Mouse (Mus musculus) cerebellum, adult 2 months (tissue): ENCODE data around the gene Slc44a5.

ENCODE experiments used
- CTCF ChIP-seq: fragments of 200-500 bp; IDR thresholded peaks from 2 replicates; pipeline ENCODE4 v1.5.1; 2011; ENCODE audit warnings: low read depth, mild to moderate bottlenecking, control low read depth, low read length, moderate library complexity, borderline replicate concordance; ENCODE audit not compliant: insufficient read depth
- POLR2A ChIP-seq: fragments of 200-500 bp; IDR thresholded peaks from 2 replicates; pipeline ENCODE4 v1.6.1; 2011; ENCODE audit warnings: low read length, control low read depth, borderline replicate concordance; ENCODE audit not compliant: insufficient read depth

DNA sequence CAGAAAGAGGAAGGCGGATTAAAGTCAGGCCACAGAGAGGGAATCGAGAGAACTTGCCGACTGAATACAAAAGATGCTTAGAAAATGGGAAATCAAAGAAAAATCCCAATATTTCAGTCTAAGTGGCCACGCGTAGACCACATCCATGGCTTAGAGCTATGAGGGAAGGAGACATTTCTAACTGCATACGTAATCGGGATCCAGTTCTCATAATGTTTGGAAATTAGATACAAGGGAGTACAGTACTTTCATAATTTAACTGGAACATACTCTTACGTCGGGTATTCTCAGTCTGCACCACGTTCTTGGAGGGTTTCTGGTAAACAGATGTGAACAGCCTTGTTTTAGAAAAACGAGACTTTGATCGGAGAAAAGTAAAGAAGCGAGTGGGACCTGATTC is 229.1 kb downstream of the Slc44a5 start:
- TF ChIP-seq CTCF (no peak), POLR2A (no peak)
